Mouse (Mus musculus) embryonic facial prominence, embryonic 12.5 days (tissue): Measurements from ENCODE around the gene Foxc2. TPM values are rescaled to one million over a fixed set of nuclear protein-coding genes. Genes with fewer than 3 reads are reported as not detected.

Experiments
- ATAC-seq: fragments of 200-750 bp; cut with Nextera tagmentation; 2 replicates; pipeline ENCODE4 v1.8.0; 2017; ENCODE audit not compliant: insufficient number of reproducible peaks, insufficient read depth, low FRiP score, low TSS enrichment
- H3K27ac ChIP-seq: fragments of 300-500 bp; sonication (generic); 2 replicates; pipeline ENCODE4 v1.5.1; 2016; ENCODE audit warnings: mild to moderate bottlenecking
- H3K27me3 ChIP-seq: fragments of 300-500 bp; sonication (generic); 2 replicates; pipeline ENCODE4 v1.6.1; 2016; ENCODE audit warnings: mild to moderate bottlenecking, moderate library complexity
- H3K36me3 ChIP-seq: fragments of 300-500 bp; sonication (generic); 2 replicates; pipeline ENCODE4 v1.6.1; 2016; ENCODE audit warnings: mild to moderate bottlenecking
- H3K4me1 ChIP-seq: fragments of 300-500 bp; sonication (generic); 2 replicates; pipeline ENCODE4 v1.6.1; 2016
- H3K4me2 ChIP-seq: fragments of 300-500 bp; sonication (generic); replicated peaks from 2 replicates; pipeline ENCODE4 v1.6.1; 2016; ENCODE audit warnings: mild to moderate bottlenecking, moderate library complexity
- H3K4me3 ChIP-seq: fragments of 300-500 bp; sonication (generic); 2 replicates; pipeline ENCODE4 v1.5.1; 2016; ENCODE audit warnings: mild to moderate bottlenecking
- H3K9ac ChIP-seq: fragments of 300-500 bp; sonication (generic); 2 replicates; pipeline ENCODE4 v1.6.1; 2016; ENCODE audit warnings: mild to moderate bottlenecking, moderate library complexity
- H3K9me3 ChIP-seq: fragments of 300-500 bp; sonication (generic); 2 replicates; pipeline ENCODE4 v1.6.1; 2016; ENCODE audit warnings: mild to moderate bottlenecking, moderate library complexity
- WGBS: fragments of 180-500 bp; shearing (Covaris S2); methylation state at CpG from one replicate; pipeline ENCODE4 v1.1.7; 2016; 5-methylcytosine and 5-hydroxymethylcytosine counted together
- polyA plus RNA-seq: library from polyadenylated mRNA; unstranded; fragments of >200 nt; fragmentation: Nextera tagmentation; extraction: Ambion mirVana; gene quantifications from 2 replicates; pipeline ENCODE4 v1.2.1, GENCODE M21; 2016

The Foxc2 gene
- polyA plus RNA-seq, 1 experiment from 2014 or later = 26.8 TPM

DNA sequence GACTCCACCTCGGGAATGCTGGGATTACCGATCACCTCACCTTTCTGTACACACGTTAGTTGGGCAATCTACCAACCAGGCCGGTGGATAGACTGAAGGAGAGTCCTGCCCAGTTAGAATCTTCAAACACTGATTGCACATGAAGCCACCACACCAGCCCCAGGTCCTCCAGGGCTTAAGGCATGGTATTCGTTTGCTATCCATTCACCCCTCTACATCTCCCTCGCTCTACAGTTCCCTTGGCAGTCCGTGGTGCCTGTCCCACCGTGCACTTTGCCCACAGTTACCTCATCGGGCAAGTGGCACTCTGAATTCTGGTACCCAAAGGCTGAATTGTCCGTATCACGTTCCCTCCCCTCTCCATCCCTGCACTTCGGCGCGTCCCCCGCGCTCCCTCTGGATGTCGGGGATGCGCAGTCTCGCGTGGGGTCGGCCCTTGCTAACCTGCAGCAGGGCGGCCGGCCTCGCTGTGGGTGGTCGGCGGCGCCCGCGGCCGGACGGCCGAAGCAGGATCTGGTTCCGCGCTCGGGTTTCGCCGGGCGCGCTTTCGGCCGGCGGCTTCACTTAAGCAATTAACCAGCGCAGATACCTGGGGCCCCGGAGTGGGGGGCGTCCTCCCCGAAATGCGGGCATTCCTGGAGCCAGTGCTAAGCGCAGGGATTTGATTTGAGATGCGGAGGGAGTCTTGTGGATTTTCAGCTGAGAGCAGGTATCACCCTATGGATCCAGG lies 35.4 kb upstream of the Foxc2 start:
- Histone ChIP-seq H3K9ac (peak overlapping the region; percentile 43), H3K9me3 (no peaks in the 10 kb centered on the region), H3K36me3 (no peaks in the 10 kb centered on the region), H3K27ac (peak overlapping the region; percentile 30; the same call in 1 of the 2 replicates), H3K4me1 (peaks cover 34% of the 10 kb centered on the region), H3K27me3 (peaks cover 98% of the 10 kb centered on the region), H3K4me2 (peak overlapping the region; percentile 95), H3K4me3 (peak overlapping the region; percentile 53)
- under 1% methylated on average over 49 of the region's 49 CpGs for WGBS
- no peak for ATAC-seq

DNA sequence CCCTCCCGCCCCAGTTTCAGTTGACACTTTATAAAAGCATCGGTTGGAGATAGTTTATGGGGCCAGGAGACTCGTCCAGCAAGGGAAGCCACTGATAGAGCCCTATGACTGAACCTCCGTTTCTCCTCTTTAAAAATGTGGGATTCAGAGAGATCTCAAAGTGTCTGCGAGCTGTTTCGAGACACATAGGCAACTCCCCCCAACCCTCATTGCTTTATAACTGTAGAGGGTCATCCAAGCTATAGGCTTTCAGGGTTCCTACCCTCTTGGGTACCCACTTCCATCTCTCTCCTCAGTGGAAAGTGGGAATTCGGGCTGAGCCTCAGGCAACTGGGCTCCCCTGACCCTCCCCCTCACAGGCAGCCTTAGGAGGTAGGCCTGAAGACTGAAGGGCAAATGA lies 34.6 kb upstream of the Foxc2 start:
- Histone ChIP-seq H3K27me3 (peaks cover 98% of the 10 kb centered on the region), H3K4me3 (peak overlapping the region; percentile 53), H3K9ac (peak overlapping the region; percentile 37), H3K36me3 (no peaks in the 10 kb centered on the region), H3K4me1 (peaks cover 34% of the 10 kb centered on the region), H3K4me2 (peak overlapping the region; percentile 95), H3K9me3 (no peaks in the 10 kb centered on the region), H3K27ac (no peak overlapping the region)
- no peak for ATAC-seq
- 4% methylated on average over 7 of the region's 7 CpGs for WGBS

DNA sequence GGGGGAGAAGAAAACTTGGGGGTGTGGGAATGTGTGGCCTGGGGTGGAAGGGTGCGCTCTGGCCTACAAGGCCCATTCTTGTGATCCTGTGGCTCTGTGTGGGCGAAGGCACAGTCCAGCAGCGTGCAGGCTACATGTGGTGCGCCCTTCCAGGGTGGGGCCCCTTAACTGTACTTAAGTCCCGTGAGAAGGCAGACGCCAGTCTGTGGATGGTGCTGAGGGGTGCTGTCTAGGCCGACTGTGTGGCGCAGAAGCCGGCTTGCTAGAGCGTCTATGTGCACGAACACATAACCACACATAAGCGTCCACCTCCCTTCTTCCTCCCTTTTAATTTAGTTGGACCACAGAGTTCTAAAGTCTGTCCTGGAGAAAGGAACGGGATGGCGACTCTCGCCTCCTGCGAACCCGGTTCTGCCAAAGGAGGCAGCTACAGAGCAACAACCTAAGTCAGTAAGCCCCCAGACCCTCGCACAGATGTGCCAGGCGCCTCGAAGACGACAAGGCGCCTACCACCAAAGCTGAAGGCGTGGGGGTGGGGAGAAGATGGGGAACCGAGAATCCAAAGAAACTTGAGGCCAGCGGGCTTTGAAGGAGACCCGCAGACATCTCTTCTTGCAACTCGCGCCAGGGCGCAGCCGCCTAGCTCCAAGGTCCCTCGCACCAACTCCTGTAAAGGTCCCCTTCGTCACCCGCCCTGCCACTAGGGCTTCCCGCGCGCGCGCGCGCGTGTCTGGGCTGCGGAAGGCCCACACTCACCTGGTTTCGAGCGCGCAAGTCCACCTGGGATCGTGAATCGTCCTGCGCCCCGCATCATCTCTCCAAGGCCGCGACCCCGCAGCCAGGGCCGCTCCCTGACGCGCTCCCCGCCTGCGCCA lies 33.5 kb upstream of the Foxc2 start:
- H3K9ac ChIP-seq = peak overlapping the region; percentile 54
- H3K4me2 ChIP-seq = peak overlapping the region; percentile 95
- H3K27me3 ChIP-seq = peaks cover 93% of the 10 kb centered on the region
- peak overlapping the region; percentile 53 for H3K4me3 ChIP-seq
- 2% methylated on average over 57 of the region's 57 CpGs for WGBS
- no peaks in the 10 kb centered on the region for H3K9me3 ChIP-seq
- no peaks in the 10 kb centered on the region for H3K36me3 ChIP-seq
- peak overlapping the region; percentile 91 for H3K27ac ChIP-seq
- H3K4me1 ChIP-seq = peaks cover 34% of the 10 kb centered on the region
- no peak for ATAC-seq

DNA sequence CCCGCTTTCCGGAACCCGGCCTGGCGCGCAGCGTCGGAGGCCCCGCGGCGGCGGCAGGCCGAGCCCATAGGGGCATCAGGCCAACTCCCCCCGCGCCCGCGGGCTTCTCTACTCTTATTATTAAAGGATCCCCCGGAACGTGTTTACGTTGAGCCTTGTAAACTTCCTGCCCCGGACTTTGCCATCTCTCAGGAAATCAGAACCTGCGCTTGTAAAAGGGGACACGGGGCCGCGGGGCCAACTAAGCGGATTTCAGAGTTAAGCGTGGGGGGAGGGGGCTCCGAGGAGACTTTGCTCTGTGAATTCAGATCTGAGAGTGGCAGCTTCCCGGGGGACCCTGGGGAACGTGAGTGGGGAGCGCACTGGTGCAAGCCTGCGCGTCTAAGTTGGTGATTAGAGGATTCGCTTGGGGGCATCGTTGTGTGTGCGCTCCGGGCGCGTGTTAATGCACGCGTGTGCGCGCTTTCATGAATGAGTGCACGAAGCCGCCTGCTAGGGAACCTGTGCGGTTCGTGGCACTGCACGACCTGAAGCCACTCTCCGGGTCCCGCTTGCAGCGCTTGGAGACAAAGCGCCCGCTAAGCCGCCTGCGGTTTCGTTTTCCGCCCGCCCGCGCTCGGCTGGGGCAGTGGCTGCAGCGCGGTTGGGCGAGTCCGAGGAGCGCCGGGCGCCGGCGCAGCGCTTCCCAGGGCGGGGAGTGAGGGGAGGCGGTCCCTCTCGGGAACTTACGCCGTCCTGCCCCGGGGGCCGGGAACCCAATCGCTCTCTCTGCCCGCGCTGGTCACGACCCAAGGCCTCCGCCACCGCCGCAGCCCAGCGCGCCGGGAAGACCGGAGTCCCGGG lies 32.7 kb upstream of the Foxc2 start:
- Histone ChIP-seq H3K36me3 (no peaks in the 10 kb centered on the region), H3K4me3 (peak overlapping the region; percentile 53), H3K27me3 (peaks cover 85% of the 10 kb centered on the region), H3K9me3 (no peaks in the 10 kb centered on the region), H3K4me2 (peak overlapping the region; percentile 95), H3K27ac (peak overlapping the region; percentile 91), H3K9ac (peak overlapping the region; percentile 73), H3K4me1 (peaks cover 34% of the 10 kb centered on the region)
- ATAC-seq = peak; percentile 32; the same call in 1 of the 2 replicates
- WGBS = 1% methylated on average over 89 of the region's 89 CpGs

DNA sequence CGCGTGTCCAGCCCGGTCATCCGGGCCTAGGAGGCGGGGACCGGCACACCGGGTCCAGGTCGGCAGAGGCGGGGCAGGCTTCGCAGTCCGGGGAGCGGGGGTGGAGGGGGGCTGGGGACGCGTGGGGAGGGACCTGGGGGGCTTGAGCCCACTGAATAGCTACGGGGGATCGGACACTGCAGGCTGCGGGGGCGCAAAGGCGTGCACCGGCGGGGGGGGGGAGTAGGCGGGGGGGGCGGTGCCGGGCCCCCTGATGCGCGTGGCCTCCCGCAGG lies 32.1 kb upstream of the Foxc2 start:
- no peaks in the 10 kb centered on the region for H3K36me3 ChIP-seq
- H3K4me3 ChIP-seq = peak overlapping the region; percentile 53
- 0 out of 2 replicates have a peak, but pooled peaks have one; percentile 38 for ATAC-seq
- under 1% methylated on average over 20 of the region's 27 CpGs for WGBS
- peak overlapping the region; percentile 91 for H3K27ac ChIP-seq
- H3K27me3 ChIP-seq = peaks cover 85% of the 10 kb centered on the region
- H3K9me3 ChIP-seq = no peaks in the 10 kb centered on the region
- peak overlapping the region; percentile 73 for H3K9ac ChIP-seq
- peaks cover 34% of the 10 kb centered on the region for H3K4me1 ChIP-seq
- peak overlapping the region; percentile 95 for H3K4me2 ChIP-seq

DNA sequence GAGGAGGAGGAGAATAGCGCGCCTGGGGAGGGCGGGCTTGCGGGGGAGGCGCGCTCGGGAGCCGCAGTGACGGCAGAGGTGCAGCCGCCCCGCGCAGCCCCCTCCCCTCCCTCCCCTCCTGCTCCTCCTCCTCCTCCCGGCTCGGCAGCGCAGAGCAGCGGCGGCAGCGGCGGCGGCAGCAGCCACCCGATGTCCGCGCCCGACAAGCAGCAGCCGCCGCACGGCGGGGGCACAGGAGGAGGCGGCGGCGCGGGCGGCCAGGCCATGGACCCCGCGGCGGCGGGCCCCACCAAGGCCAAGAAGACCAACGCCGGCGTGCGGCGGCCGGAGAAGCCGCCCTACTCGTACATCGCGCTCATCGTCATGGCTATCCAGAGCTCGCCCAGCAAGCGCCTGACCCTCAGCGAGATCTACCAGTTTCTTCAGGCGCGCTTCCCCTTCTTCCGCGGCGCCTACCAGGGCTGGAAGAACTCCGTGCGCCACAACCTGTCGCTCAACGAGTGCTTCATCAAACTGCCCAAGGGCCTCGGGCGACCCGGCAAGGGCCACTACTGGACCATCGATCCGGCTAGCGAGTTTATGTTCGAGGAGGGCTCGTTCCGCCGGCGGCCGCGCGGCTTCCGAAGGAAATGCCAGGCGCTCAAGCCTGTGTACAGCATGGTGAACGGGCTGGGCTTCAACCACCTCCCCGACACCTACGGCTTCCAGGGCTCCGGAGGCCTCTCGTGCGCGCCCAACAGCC lies 31.6 kb upstream of the Foxc2 start, which contains the start of gene Foxf1:
Gene Foxf1, plus strand, starts transcription at position 177 of the 742 bp plus-strand sequence.
- peak within 1 kb of the TSS; percentile 95 for H3K4me2 ChIP-seq
- H3K27me3 ChIP-seq = peaks cover 85% of the 10 kb centered on the region
- no peaks in the 10 kb centered on the region for H3K9me3 ChIP-seq
- no peaks in the 10 kb centered on the region for H3K36me3 ChIP-seq
- H3K4me1 ChIP-seq = peaks cover 34% of the 10 kb centered on the region
- 1% methylated on average over 67 of the region's 83 CpGs for whole genome bisulfite sequencing
- peak within 1 kb of the TSS; percentile 73 for H3K9ac ChIP-seq
- ATAC-seq = 0 out of 2 replicates have a peak, but pooled peaks have one; percentile 17
- H3K27ac ChIP-seq = peak within 1 kb of the TSS; percentile 91
- peak within 1 kb of the TSS; percentile 53 for H3K4me3 ChIP-seq

DNA sequence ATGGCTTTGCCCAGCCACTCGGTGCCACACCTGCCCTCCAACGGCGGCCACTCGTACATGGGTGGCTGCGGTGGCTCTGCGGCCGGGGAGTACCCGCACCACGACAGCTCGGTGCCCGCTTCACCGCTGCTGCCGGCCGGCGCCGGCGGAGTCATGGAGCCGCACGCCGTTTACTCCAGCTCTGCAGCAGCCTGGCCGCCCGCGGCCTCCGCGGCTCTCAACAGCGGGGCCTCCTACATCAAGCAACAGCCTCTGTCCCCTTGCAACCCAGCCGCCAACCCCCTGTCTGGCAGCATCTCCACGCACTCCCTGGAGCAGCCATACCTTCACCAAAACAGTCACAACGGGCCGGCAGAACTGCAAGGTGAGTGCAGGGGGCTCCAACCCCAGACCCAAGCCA lies 31.0 kb upstream of the Foxc2 start:
- Histone ChIP-seq H3K4me3 (peak overlapping the region; percentile 53), H3K4me1 (peaks cover 34% of the 10 kb centered on the region), H3K27me3 (peaks cover 85% of the 10 kb centered on the region), H3K9ac (peak overlapping the region; percentile 73), H3K4me2 (peak overlapping the region; percentile 95), H3K9me3 (no peaks in the 10 kb centered on the region), H3K36me3 (no peaks in the 10 kb centered on the region), H3K27ac (peak overlapping the region; percentile 91; the same call in 1 of the 2 replicates)
- 2% methylated on average over 30 of the region's 30 CpGs for WGBS
- no peak for ATAC-seq

DNA sequence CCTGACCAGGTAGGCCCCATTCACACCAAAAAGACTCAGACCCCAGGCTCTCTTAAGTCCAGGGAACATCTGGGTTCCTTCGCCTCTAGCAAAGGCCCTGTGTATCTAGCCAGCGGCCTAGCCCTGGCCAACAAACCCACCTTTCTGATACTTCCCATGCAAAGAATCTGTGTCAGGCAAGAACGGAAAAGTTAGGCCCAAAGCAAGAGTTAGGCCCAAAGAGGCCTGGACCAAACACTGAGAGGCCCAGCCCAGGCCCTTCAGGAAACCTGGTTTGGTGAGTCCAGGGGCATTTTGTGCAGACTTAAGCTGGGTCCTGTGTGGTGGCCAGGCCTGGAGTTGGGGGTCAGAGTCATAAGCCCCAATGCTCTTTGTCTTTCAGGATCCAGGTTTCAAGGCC lies 30.4 kb upstream of the Foxc2 start:
- H3K36me3 ChIP-seq = no peaks in the 10 kb centered on the region
- ATAC-seq = no peak

DNA sequence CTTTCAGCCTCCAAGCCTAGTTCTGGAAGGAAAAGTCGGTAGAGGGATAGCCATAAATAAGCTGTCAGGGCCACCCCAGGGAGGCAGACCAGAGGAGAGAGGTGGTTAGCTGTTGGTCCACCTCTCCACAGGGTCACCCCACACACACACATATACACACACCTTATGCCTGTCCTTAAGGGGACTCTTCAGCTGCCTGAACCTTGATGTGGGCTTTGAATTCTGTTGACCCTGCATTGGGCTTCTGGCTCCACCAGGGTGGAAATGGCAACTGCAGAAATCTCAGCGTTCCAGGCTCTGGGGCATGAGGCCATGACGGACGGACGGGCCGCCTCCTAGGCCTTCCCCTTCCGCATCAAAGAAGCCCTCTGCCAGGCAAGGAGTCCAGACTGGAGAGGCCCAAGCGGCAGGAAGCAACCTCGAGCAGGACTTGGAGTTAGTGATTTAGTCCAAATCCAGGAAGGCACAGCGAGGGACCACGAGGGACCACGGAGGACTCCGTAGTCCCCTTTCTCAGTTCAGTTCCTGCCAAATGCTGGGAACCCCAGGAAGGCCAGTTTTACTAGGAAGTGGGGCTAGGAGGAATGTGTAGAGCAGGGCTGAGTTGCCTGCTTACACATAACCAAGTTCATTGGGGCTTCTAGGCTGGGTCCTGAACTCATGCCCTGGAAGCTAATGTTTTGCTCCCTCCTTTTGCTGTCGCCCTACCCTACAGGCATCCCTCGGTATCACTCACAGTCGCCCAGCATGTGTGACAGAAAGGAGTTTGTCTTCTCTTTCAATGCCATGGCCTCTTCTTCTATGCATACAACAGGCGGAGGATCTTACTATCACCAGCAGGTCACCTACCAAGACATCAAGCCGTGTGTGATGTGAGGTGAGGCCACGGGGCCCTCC lies 29.7 kb upstream of the Foxc2 start:
- Histone ChIP-seq H3K4me1 (peaks cover 29% of the 10 kb centered on the region), H3K27ac (0 out of 2 replicates have a peak overlapping the region, but pooled peaks have one; percentile 12), H3K9ac (peak overlapping the region; percentile 73), H3K4me3 (peak overlapping the region; percentile 53), H3K27me3 (peaks cover 85% of the 10 kb centered on the region), H3K36me3 (no peaks in the 10 kb centered on the region), H3K9me3 (no peaks in the 10 kb centered on the region), H3K4me2 (peak overlapping the region; percentile 95)
- 9% methylated on average over 19 of the region's 19 CpGs for WGBS
- no peak for ATAC-seq

More for the DNA sequence above, 30.4 kb upstream of the Foxc2 start:
- 0 out of 2 replicates have a peak overlapping the region, but pooled peaks have one; percentile 91 for H3K27ac ChIP-seq
- H3K4me2 ChIP-seq = peak overlapping the region; percentile 95
- peaks cover 85% of the 10 kb centered on the region for H3K27me3 ChIP-seq
- 30% methylated on average over 3 of the region's 3 CpGs for WGBS
- H3K4me1 ChIP-seq = peaks cover 31% of the 10 kb centered on the region
- no peaks in the 10 kb centered on the region for H3K9me3 ChIP-seq
- H3K4me3 ChIP-seq = peak overlapping the region; percentile 53
- peak overlapping the region; percentile 73 for H3K9ac ChIP-seq

DNA sequence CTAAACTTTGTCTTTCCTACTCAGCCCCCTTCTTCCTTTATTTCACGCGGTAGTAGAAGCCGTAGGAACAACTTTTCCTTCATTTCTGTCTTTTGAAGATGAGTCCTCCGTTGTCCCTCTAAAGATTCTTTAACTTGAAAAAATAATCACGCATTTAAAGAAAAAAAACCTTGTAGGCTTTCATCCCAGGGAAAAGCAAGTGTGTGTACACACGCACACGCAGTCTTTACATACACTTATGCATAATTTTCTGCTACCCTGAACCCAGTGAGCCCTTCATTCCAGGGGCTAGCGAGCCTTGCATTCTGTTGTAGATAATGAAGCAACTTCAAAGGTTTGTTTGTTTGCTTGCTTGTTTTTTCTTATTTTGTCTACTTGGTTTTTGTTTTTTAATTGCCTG lies 27.7 kb upstream of the Foxc2 start:
- 4% methylated on average over 8 of the region's 8 CpGs for WGBS

More for the DNA sequence above, 27.7 kb upstream of the Foxc2 start:
- Histone ChIP-seq H3K27me3 (peaks cover 84% of the 10 kb centered on the region), H3K4me3 (peak overlapping the region; percentile 29), H3K4me2 (peak overlapping the region; percentile 42), H3K4me1 (peaks cover 22% of the 10 kb centered on the region), H3K27ac (no peak overlapping the region), H3K9me3 (no peaks in the 10 kb centered on the region), H3K9ac (no peak overlapping the region), H3K36me3 (no peaks in the 10 kb centered on the region)
- ATAC-seq = no peak
